Mouse (Mus musculus) erythroid progenitor cell, adult 5-6 weeks (primary cell): ENCODE measurements around the gene Tcf20. TPM values are rescaled to one million over a fixed set of nuclear protein-coding genes. Genes with fewer than 3 reads are reported as not detected.

ENCODE experiments used
- ATAC-seq: replicated peaks from 2 replicates; pipeline ENCODE4 v1.8.0; 2016; ENCODE audit warnings: moderate number of reproducible peaks, mild to moderate bottlenecking, moderate TSS enrichment, inconsistent platforms; ENCODE audit not compliant: poor library complexity, low FRiP score, severe bottlenecking
- total RNA-seq, 2 experiments: library from RNA; stranded (forward) in 1 of 2; stranded (reverse) in 1 of 2; fragments of 150-400 nt in 1 of 2; fragments of 186-747, 209-891 nt in 1 of 2; gene quantifications; 2 replicates each; pipeline versions ENCODE4 v1.2.3 to v1.2.4; 2015 to 2017; ENCODE audit warnings: low replicate concordance in 2 of 2

Gene Tcf20
- total RNA-seq, 2 experiments from 2014 or later, result 36.0 to 55.5 TPM

DNA sequence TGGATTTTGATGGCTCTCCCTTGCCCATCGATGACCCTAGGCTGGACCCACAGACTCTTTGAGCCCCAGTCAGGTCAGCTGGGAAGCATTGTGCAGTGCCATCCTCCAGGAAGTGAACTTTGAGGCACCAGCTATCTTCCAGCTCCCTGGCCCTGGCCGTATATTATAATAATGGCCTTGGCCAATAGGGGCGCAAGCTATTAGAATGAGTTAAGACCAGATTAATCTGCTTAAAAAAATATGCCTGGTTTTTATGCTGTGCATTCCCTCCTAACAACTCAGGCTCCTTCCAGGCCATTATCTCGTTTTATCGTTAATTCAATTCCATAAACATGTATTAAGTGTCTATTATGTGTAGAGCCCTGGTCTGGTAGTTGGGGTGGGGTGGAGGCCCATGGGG lies 56.2 kb downstream of the Tcf20 start:
- no peak for ATAC-seq

DNA sequence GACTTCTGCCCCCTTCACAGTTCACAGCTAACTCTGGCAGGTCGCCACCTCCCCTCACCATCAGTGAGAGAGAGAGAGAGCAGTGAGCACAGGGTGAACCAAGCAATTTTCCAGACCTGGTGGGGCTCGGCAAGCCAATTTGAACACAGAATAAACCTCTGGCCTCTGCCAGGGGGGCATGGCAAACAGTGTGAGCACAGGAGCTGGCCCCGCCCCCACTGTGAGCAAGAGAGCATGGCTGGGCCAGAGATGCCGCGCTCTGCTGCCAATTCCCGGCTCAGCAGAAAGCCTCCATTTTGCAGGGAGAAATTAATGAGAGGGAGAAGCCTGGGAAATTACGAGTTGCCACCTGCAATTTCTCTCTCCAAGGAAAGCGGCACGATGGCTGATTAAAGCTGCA lies 58.1 kb downstream of the Tcf20 start:
- ATAC-seq, result no peak

DNA sequence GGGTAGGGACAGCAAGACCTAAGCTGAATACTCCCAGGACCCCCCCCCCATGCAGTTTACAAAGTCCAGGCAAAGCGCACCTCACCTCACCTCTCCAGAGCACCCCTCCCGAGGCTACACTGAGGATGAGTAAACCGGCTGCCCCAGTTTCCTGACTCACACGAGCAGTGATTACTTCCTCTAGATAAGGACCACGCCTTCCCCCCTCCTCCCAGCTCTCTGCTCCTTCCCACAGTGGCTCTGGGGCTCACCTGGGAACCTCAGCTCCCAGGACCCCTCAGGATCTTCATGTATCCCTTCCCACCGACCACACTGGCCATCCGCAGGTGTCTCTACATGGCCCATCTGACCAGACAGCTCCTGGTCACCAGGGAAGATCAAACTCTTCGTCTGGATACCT lies 58.8 kb downstream of the Tcf20 start:
- no peak for ATAC-seq

DNA sequence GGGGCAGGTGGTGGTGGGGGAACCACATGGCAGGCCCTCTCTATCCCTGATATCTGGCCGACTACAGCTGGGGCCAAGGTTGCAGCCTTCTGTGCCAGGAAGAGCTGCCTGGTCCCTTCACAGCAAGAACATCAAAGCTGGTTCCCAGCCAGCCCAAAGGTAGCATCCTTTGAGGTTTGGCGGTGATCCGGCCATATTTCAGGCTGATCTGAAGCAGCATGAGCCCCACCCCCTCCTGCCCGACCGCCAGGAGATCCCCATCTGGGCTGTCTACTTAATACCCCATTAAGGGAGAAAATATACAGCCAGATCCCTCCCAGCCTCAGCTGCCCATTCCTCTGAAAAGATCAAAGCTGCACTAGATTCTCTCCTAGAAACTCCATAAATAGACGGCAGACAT lies 59.6 kb downstream of the Tcf20 start:
- ATAC-seq, result no peak

DNA sequence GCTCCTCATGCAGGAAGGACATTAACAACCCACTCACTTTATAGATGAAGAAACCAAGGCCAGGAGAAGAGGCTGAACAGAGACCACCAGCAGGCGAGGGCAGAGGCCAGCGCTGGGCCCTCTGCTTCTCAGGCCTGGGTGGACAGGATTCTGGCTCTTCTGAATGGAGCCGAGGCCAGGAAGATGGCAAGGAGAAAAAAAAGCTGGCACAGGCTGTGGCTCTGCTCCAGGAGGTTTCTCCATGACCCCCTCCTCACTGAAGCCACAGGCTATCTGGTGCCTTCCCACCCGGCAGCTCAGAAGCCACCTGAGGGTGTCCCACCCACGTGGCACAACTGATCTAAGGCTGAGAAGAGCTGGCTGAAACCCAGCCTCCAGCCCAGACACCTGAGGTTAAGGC lies 60.6 kb downstream of the Tcf20 start:
- no peak for ATAC-seq

DNA sequence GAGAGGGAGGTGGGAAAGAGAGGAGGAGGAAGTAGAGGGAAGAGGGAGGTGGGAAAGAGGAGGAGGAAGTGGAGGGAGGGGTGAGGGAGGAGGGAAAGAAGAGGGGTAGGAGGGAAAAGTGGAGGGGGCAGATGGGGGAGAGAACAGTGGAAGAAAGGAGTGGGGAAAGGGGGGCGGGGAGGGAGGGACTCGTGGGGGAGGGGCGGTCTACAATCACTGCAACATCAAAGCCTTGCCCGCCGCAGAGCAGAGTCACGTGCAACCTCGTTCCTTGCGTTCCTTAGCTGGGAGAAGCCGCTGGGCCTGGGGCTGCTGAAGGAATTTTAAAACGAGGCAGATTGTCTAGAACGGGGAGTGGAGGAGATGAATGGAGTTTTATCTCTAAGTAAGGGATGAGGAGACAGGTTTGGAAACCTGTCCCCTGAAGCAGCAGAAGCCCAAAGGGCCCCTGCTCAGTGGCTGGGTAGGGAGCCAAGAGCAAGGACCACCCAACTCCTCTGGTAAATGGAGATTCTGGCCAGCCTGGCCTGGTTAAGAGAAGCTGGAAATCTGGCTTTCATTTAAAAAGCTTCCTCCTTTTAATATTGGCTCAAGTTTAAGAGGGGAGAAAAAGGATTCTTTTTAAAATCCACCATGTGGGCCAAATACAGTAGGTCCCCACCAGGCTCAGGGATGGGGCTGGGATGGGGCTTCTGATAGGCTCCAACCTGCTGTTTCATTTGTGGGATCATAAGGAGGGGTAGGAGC lies 62.8 kb downstream of the Tcf20 start:
- no peak for ATAC-seq

DNA sequence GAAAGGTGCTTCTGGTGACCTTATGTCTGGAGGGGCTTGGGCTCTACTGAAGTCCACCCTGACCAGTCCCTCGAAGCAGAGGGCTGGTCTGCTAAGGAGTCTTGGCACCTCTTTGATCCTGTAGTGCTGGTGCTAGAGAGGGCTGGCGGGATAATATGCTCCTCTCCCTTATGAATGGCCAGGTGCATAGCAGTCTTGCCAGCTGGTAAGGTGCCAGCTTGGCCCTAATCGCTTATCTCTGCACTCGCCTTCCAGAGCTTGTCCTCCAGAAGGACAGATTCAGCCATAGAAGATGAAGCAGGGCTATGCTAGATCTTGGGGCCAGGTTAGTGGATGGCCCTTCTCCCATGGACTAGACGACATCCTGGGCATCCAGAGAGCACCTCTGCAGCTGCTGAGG lies 64.1 kb downstream of the Tcf20 start:
- no peak for ATAC-seq

DNA sequence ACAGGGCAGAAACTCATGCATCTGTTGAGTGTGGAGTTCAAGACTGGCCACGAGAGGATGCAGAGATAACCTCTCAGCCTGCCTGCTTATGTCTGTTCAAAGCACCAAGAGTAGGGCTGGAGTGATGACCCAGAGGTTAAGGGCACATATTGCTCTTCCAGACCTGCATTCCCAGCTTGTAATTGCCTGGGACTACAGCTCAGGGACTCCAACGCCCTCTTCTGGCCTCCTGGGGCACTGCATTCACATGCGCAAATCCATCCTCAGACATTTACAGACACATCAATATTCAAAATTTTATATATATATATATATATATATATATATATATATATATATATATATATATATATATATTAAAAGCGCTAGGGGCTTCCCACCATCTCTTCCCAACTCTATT lies 64.9 kb downstream of the Tcf20 start:
- no peak for ATAC-seq

DNA sequence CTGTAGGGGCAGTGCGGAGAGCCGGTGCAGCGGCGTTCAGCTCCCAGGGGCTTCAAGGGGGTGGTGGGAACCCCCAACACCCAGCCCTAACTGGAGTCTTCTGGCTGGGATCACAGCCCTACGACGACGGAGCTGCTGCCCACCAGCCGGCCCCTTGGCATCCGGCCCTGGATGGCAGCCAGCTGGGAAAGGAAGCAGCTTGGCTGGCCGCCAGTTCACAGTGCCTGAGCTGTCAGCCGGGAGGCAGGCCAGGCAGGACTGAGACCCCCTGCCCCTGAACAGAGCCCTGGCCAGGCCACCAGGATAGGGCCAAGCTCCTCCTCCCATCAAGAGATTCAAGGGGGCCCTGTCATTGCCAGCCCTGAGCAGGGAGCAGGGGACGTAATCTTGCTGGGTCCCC lies 65.6 kb downstream of the Tcf20 start:
- ATAC-seq, result no peak

DNA sequence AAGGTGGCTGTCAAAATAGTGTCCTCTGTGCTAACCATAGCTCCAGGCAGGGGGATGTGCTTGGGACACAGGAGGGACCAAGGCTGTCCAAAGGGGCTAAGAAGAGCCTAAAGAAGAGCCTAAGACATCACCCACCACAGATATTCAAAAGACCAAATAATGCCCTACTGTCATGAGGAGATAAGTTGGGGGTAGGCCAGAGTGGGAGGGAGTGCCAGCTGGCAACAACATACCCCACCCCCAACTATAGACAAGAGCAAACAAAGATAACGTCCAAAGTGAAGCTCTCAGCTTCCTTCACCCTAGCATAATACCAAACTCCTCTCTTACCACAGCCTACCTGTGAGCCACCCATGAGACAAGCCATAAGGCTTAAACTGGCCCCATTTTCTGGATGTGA lies 66.1 kb downstream of the Tcf20 start:
- ATAC-seq, result no peak

DNA sequence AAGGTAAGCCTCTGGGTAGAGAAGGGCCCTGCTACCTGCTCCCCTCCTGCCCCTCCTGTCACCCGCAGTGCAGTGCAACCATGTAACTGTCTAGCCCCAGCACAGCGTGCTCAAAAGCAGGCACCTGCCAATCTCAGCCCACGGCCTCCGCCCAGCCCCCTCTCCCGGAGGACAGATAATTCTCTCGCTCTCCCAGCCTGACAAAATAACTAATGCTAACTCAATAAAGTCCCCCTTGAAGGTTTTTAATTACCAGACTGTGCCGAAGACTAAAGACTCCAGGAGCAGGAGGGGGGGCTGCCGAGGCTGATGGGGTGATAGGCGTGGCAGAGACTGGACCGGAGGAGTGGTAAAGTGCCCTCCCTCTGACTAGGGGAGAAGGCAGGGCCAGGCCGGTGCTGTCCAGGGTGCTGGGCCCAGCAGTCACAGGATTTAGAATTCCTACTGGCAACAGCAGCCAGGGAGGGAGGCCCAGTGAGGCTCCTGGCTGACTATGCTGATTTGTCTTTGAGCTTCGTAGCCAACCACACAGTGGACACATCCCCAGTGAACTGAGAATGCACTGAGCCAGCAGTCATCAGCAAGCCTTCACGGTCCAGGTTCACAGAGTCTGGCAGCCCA lies 66.7 kb downstream of the Tcf20 start:
- ATAC-seq, result no peak

DNA sequence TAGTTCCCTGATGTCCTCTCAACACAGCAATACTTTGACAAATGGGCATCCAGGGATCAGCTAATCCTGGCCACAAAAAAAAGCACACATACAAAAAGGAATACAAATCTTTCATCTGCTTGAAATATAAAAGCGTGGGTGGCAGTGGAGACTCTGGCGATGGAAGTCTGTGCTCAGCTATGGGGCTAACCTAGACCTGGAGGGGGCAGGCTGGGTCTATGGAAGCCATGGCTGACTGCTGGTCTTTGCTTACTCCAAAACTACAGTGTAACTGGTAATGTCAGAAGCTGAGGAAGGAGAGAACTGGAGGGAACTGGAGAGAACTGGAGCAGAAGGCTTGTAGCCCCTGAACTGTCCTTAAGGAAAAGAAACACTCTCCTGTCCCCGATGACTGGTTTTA lies 69.7 kb downstream of the Tcf20 start:
- ATAC-seq, result no peak

DNA sequence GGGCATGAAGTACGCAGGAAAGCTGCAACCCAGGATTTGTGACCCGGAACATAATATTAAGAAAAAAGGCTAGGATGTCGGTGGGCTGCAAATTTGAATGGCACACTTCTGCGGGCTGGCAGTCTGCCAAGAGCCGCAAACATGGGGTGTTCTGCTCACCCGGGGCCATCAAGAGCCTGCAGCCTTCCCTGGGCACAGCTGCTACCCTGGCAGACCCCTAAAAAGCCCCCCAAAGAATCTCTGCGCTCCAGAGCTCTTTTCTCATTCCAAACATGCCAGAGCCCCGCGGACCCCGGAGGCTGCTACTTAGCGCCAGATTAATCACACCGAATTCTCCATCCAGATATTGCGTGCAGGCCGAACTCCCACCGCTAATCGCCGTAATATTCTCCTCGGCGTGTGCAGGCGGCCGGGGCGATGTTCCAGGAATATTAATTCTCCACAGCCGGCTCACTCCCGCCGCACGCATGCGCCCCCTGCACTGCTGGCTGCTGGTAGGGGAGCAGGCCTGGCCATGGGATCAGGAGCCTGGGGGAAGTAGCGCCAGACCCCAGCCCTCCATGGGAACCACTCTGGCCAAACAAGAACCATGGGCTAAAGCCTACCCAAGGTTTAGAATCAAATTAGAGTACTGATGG lies 70.3 kb downstream of the Tcf20 start:
- ATAC-seq, result no peak

DNA sequence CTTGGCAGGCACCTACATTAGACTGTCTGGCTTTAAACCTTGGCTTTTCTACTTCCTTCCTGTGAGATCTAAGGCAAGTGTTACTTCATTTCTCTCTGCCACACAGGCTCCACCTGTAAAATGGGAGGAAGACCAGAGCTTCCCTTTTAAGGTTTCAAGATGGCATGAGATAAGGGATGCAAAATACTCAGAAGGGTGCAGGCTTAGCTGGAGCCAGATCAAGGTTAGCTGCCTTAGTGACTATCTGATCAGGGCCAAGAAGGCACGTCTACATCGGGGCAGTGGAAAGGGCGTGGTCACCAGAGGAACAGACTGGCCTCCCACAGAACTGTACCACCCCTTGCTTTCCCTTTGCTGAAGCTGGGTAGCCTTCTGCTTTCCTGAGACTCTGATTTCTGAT lies 73.2 kb downstream of the Tcf20 start:
- no peak for ATAC-seq

DNA sequence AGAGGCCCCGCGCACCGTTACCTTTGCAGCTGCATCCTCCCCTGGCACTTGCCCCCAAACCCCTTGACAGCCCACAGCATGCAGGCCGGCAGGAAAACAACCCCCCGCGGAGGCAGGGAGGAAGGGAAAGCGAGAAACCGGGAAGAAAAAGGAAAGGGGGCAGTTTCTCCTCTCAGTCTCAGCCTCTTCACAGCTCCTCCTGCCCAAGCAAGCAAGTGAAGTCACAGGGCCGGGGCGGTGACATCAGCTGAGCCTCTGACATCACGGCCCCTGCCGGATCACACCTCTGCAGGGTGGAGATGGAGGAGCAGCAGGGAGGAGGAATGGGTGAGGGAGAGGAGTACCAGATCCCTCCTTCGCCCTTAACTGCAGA lies 75.7 kb downstream of the Tcf20 start:
- ATAC-seq, result no peak

DNA sequence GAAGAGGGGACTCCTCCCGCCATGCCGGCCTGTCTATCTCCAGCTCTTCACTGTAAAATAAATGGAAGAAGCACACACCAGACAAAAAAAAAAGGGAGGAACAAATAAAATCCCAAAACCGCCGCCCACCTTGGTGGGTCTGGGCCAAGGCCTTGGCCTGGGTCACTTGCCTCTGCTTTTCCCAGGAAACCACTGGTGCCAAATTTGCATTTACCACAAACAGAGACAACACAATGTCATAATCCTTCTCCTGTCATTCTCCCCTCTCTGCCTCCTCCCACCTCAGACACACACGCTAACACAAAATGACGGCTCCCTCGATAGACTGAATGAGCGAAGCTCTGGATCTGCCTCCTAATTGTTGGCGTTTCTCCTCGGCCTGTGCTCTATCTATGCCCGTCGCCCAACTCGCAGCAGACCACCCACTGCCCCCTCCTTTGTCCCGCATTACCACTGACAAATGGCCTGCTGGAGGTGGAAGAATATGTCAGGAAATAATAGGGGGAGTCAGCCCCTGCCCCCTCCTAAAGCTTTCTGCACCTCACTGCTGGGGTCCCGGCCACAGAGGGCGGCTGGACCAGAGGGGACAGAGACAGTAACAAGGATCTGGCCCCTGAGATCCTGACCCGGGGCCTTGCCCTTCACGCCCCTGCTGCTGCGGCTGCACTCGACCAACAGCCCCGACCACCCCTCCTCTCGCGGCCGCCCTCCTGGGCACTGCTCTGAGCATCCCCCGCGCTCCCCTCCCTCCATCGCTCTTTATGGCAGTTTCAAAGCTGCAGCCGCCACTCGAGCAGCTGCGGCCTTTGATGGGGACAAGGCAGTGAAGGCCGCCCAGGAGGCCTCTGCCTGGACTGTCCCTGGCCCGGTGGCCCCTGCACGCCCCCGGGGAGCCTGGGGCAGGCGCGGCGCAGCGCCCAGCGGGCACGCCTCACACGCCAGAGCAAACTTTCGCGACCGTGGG lies 76.4 kb downstream of the Tcf20 start:
- no peak for ATAC-seq

DNA sequence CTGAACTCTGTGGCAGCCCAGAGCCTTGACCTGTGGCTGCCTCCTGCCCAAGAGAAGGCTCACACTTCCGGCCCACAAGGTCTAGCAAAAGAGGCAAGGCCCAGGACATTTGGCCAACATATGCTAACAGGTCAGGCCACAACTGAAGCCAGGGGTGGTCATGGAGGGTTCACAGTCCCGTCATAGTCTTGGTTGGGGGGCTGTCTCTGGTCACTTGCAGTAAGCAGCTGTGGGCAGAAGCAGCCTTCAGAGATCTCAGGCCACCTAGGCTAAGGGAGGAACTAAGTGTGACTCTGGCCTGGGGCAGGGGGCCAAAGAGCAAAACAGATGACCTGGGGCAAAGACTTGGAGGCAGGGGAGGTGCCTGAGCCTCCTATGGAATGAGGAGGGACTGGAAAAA lies 77.1 kb downstream of the Tcf20 start:
- no peak for ATAC-seq

DNA sequence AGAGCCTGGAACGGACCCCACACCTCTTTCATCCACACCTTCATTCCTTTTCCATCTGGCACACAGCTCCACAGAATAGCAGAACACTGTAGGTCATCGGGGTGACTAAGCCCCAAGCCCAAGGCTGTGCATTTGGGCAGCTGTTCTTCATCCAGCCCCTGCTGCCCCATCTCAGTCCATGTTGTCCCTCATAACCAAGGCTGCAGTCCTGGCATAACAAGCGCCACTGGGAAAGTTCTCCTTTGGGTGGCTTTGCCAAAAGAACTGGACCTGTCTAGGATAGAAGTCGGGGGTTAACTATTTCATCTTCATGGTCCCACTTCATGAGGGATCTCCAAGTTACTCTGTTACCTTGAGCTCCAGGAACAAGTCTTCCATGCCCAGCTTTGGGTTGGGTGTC lies 77.9 kb downstream of the Tcf20 start:
- ATAC-seq, result no peak

DNA sequence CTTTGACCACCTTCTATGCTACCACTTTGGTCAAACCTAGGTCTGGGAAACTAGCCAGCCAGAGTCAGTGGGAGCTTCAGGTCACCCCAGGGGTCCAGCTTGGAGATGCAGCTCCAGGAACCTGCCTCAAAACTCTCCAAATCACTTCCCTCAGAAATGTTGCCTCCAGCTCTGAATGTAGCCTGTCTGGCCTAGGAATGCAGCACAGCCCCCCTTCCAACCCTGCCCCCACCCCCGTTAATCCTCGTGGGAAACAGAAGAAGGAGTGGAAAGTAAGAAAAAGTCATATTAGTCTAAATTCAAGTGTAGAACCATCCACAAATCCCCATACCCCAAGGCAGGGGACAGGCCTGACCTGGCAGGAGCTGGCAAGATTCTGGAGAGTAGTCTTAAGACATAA lies 79.2 kb downstream of the Tcf20 start:
- no peak for ATAC-seq

DNA sequence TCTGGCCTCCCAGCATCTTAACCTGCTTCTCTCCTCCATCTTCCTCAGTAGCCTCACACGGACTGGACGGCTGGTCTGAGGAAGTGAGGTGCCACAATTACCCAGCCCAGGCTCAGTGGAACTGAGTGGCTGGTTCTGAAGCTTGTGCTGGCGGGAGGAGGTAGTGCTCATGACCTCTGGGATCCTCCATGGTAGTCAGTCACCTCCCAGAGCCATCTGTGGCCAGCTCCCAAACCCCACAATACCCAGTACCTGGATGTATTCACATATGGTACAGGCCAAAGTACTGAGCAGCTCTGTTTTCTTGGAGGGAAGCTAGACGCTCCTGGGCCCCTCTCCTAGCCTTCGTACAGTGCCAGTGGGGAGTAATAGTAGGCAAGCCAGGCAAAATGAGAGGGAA lies 80.4 kb downstream of the Tcf20 start:
- no peak for ATAC-seq
